Mouse (Mus musculus): Measurements from ENCODE around the gene Fbn1. TPM values are rescaled to one million over a fixed set of nuclear protein-coding genes. Genes with fewer than 3 reads are reported as not detected.

The Fbn1 gene
- polyA plus RNA-seq, 1 experiment from 2014 or later: 7.8 TPM

- WGBS: 82% methylated on average over 6 of the region's 6 CpGs
Observed at GRCm38 (mm10) chr2:125391582-125391981, 116.2 kb downstream of the Fbn1 start.

GRCm38 (mm10) chr2:125389796-125390195 lies 118.0 kb downstream of the Fbn1 start:
- no peaks in the 10 kb centered on the region for H3K36me3 ChIP-seq (ENCODE audit: control insufficient read depth, insufficient read depth, low read length)
- H3K27ac ChIP-seq (replicated peaks; ENCODE audit: low read depth, low read length): no peak overlapping the region
- H3K4me2 ChIP-seq (ENCODE audit: low read depth, severe bottlenecking): no peak overlapping the region
- H3K4me3 ChIP-seq (ENCODE audit: low read depth, low read length): no peak overlapping the region
- 94% methylated on average over 10 of the region's 10 CpGs for WGBS
- no peaks in the 10 kb centered on the region for H3K9me3 ChIP-seq (ENCODE audit: control insufficient read depth, low read length)
- DNase-seq (ENCODE audit: low spot score): no peak
- no peak for ATAC-seq (ENCODE audit: insufficient number of reproducible peaks, low FRiP score, low TSS enrichment, low read depth)
- H3K27me3 ChIP-seq (ENCODE audit: control insufficient read depth, insufficient read depth, low read length): no peaks in the 10 kb centered on the region
- H3K4me1 ChIP-seq (ENCODE audit: control insufficient read depth, insufficient read depth, low read length): no peaks in the 10 kb centered on the region
- no peak overlapping the region for H3K9ac ChIP-seq (ENCODE audit: low read length)

More at GRCm38 (mm10) chr2:125391582-125391981, 116.2 kb downstream of the Fbn1 start:
- Histone ChIP-seq H3K27ac (replicated peaks; ENCODE audit: low read depth, low read length) (no peak overlapping the region), H3K36me3 (ENCODE audit: control insufficient read depth, insufficient read depth, low read length) (no peaks in the 10 kb centered on the region), H3K9ac (ENCODE audit: low read length) (no peak overlapping the region), H3K27me3 (ENCODE audit: control insufficient read depth, insufficient read depth, low read length) (no peaks in the 10 kb centered on the region), H3K4me1 (ENCODE audit: control insufficient read depth, insufficient read depth, low read length) (no peaks in the 10 kb centered on the region), H3K4me2 (ENCODE audit: low read depth, severe bottlenecking) (no peak overlapping the region), H3K4me3 (ENCODE audit: low read depth, low read length) (no peak overlapping the region), H3K9me3 (ENCODE audit: control insufficient read depth, low read length) (no peaks in the 10 kb centered on the region)
- ATAC-seq (ENCODE audit: insufficient number of reproducible peaks, low FRiP score, low TSS enrichment, low read depth) (no peak), DNase-seq (ENCODE audit: low spot score) (no peak)

GRCm38 (mm10) chr2:125386221-125386965 lies 121.4 kb downstream of the Fbn1 start:
- Histone ChIP-seq H3K36me3 (ENCODE audit: control insufficient read depth, insufficient read depth, low read length) (no peaks in the 10 kb centered on the region), H3K4me3 (ENCODE audit: low read depth, low read length) (no peak overlapping the region), H3K9me3 (ENCODE audit: control insufficient read depth, low read length) (no peaks in the 10 kb centered on the region), H3K9ac (ENCODE audit: low read length) (no peak overlapping the region), H3K27ac (replicated peaks; ENCODE audit: low read depth, low read length) (no peak overlapping the region), H3K4me2 (ENCODE audit: low read depth, severe bottlenecking) (no peak overlapping the region), H3K4me1 (ENCODE audit: control insufficient read depth, insufficient read depth, low read length) (no peaks in the 10 kb centered on the region), H3K27me3 (ENCODE audit: control insufficient read depth, insufficient read depth, low read length) (no peaks in the 10 kb centered on the region)
- WGBS: 82% methylated on average over 7 of the region's 7 CpGs
- ATAC-seq (ENCODE audit: insufficient number of reproducible peaks, low FRiP score, low TSS enrichment, low read depth): no peak
- DNase-seq (ENCODE audit: low spot score): no peak

- Histone ChIP-seq H3K36me3 (ENCODE audit: control insufficient read depth, insufficient read depth, low read length) (no peaks in the 10 kb centered on the region), H3K27me3 (ENCODE audit: control insufficient read depth, insufficient read depth, low read length) (no peaks in the 10 kb centered on the region), H3K9ac (ENCODE audit: low read length) (no peak overlapping the region), H3K9me3 (ENCODE audit: control insufficient read depth, low read length) (no peaks in the 10 kb centered on the region), H3K4me1 (ENCODE audit: control insufficient read depth, insufficient read depth, low read length) (no peaks in the 10 kb centered on the region), H3K27ac (replicated peaks; ENCODE audit: low read depth, low read length) (no peak overlapping the region), H3K4me2 (ENCODE audit: low read depth, severe bottlenecking) (no peak overlapping the region), H3K4me3 (ENCODE audit: low read depth, low read length) (no peak overlapping the region)
- WGBS: 76% methylated on average over 4 of the region's 4 CpGs
- ATAC-seq (ENCODE audit: insufficient number of reproducible peaks, low FRiP score, low TSS enrichment, low read depth) (no peak), DNase-seq (ENCODE audit: low spot score) (no peak)
Observed at GRCm38 (mm10) chr2:125384941-125385340, 122.9 kb downstream of the Fbn1 start.

GRCm38 (mm10) chr2:125384415-125384814 lies 123.4 kb downstream of the Fbn1 start:
- no peak overlapping the region for H3K27ac ChIP-seq (replicated peaks; ENCODE audit: low read depth, low read length)
- no peaks in the 10 kb centered on the region for H3K36me3 ChIP-seq (ENCODE audit: control insufficient read depth, insufficient read depth, low read length)
- H3K4me2 ChIP-seq (ENCODE audit: low read depth, severe bottlenecking): no peak overlapping the region
- H3K9ac ChIP-seq (ENCODE audit: low read length): no peak overlapping the region
- 91% methylated on average over 6 of the region's 6 CpGs for WGBS
- H3K9me3 ChIP-seq (ENCODE audit: control insufficient read depth, low read length): no peaks in the 10 kb centered on the region
- DNase-seq (ENCODE audit: low spot score) (no peak), ATAC-seq (ENCODE audit: insufficient number of reproducible peaks, low FRiP score, low TSS enrichment, low read depth) (no peak)
- no peaks in the 10 kb centered on the region for H3K27me3 ChIP-seq (ENCODE audit: control insufficient read depth, insufficient read depth, low read length)
- H3K4me1 ChIP-seq (ENCODE audit: control insufficient read depth, insufficient read depth, low read length): no peaks in the 10 kb centered on the region
- H3K4me3 ChIP-seq (ENCODE audit: low read depth, low read length): no peak overlapping the region

DNA sequence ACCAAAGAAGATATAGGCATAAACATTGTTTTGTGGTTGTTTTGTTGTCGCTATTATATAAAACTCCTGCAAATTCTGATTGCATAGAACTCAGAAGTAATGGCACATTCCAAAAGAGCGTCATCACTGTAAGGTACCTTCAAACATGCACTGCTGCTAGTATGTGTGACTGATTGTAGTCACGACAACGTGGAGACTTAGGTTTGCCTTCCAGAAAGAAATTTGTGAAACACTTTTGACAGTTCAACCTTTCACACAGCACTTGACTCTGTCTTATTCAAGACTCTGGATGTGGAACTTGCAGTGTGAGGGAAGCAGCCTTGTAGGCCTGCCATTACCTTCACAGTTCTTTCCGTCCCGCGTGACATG lies 124.5 kb downstream of the Fbn1 start:
- Histone ChIP-seq H3K4me1 (ENCODE audit: control insufficient read depth, insufficient read depth, low read length) (no peaks in the 10 kb centered on the region), H3K4me3 (ENCODE audit: low read depth, low read length) (no peak overlapping the region), H3K27ac (replicated peaks; ENCODE audit: low read depth, low read length) (no peak overlapping the region), H3K9ac (ENCODE audit: low read length) (no peak overlapping the region), H3K36me3 (ENCODE audit: control insufficient read depth, insufficient read depth, low read length) (no peaks in the 10 kb centered on the region), H3K9me3 (ENCODE audit: control insufficient read depth, low read length) (no peaks in the 10 kb centered on the region), H3K27me3 (ENCODE audit: control insufficient read depth, insufficient read depth, low read length) (no peaks in the 10 kb centered on the region), H3K4me2 (ENCODE audit: low read depth, severe bottlenecking) (no peak overlapping the region)
- no peak for ATAC-seq (ENCODE audit: insufficient number of reproducible peaks, low FRiP score, low TSS enrichment, low read depth)
- DNase-seq (ENCODE audit: low spot score): no peak
- 92% methylated on average over 7 of the region's 7 CpGs for WGBS

- Histone ChIP-seq H3K36me3 (ENCODE audit: control insufficient read depth, insufficient read depth, low read length) (no peaks in the 10 kb centered on the region), H3K27ac (replicated peaks; ENCODE audit: low read depth, low read length) (no peak overlapping the region), H3K9me3 (ENCODE audit: control insufficient read depth, low read length) (no peaks in the 10 kb centered on the region), H3K9ac (ENCODE audit: low read length) (no peak overlapping the region), H3K27me3 (ENCODE audit: control insufficient read depth, insufficient read depth, low read length) (no peaks in the 10 kb centered on the region), H3K4me1 (ENCODE audit: control insufficient read depth, insufficient read depth, low read length) (no peaks in the 10 kb centered on the region), H3K4me2 (ENCODE audit: low read depth, severe bottlenecking) (no peak overlapping the region), H3K4me3 (ENCODE audit: low read depth, low read length) (no peak overlapping the region)
- WGBS: 51% methylated on average over 7 of the region's 7 CpGs
- no peak for ATAC-seq (ENCODE audit: insufficient number of reproducible peaks, low FRiP score, low TSS enrichment, low read depth)
- DNase-seq (ENCODE audit: low spot score): no peak
Observed at GRCm38 (mm10) chr2:125382613-125383272, 125.0 kb downstream of the Fbn1 start.

GRCm38 (mm10) chr2:125380086-125380485 lies 127.7 kb downstream of the Fbn1 start:
- DNase-seq (ENCODE audit: low spot score) (no peak), ATAC-seq (ENCODE audit: insufficient number of reproducible peaks, low FRiP score, low TSS enrichment, low read depth) (no peak)
- H3K9ac ChIP-seq (ENCODE audit: low read length): no peak overlapping the region
- no peaks in the 10 kb centered on the region for H3K9me3 ChIP-seq (ENCODE audit: control insufficient read depth, low read length)
- WGBS: 85% methylated on average over 2 of the region's 2 CpGs
- no peak overlapping the region for H3K4me2 ChIP-seq (ENCODE audit: low read depth, severe bottlenecking)
- H3K27me3 ChIP-seq (ENCODE audit: control insufficient read depth, insufficient read depth, low read length): no peaks in the 10 kb centered on the region
- H3K27ac ChIP-seq (replicated peaks; ENCODE audit: low read depth, low read length): no peak overlapping the region
- no peaks in the 10 kb centered on the region for H3K36me3 ChIP-seq (ENCODE audit: control insufficient read depth, insufficient read depth, low read length)
- H3K4me3 ChIP-seq (ENCODE audit: low read depth, low read length): no peak overlapping the region
- H3K4me1 ChIP-seq (ENCODE audit: control insufficient read depth, insufficient read depth, low read length): no peaks in the 10 kb centered on the region
